Mouse (Mus musculus): ENCODE measurements around the gene Ppp1r1c.
A peak's percentile ranks its signal among the peaks of the same experiment; 100 is the strongest.

Gene Ppp1r1c

DNA sequence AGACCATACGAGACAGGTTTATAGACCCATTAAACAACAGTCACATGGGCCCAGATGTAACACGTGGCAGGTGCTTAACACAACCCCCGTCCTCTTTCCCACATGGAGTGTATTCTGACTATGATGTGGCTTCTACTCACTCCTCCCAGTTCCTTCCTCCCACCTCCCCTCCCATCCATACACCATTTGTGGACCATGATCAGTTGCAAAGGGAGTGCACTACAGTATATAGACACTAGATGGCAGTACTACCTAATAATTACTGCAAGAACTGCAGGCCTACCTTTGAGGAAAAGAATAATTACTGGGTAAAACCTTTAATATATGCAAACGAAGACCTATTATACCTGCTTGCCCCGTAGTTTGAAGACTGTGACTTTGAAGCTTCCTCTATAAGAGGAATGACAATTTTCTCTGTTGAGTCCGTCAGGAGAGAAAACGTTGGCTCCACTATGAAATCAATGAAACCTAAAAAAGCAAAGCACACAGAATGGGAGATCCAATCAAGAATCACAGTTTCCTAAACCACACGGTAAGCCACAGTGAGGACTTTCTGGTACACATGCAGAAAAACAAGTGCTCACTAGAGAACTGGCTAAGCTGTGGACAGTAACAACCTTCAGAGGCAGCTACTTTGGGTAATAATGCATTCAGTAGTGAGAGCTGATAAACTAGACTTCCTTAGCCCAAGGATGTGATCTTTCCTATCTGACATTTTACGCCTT lies 157.9 kb downstream of the Ppp1r1c start:
- DNase-seq (ENCODE audit: low read depth, low spot score) = peak; percentile 78

Measured in forelimb bud, embryonic 11.5 days (tissue).